Mouse (Mus musculus) hindbrain, postnatal 0 days (tissue): ENCODE data around the gene Asic1. TPM values are rescaled to one million over a fixed set of nuclear protein-coding genes. Genes with fewer than 3 reads are reported as not detected.

Experiments used
- ATAC-seq: fragments of 200-750 bp; cut with Nextera tagmentation; 2 replicates; pipeline ENCODE4 v1.8.0; 2017; ENCODE audit warnings: mild to moderate bottlenecking, moderate TSS enrichment, moderate library complexity
- DNase-seq: peaks from one replicate; pipeline ENCODE4 v3.0.0-alpha.2; 2015; ENCODE audit warnings: low spot score
- H3K27ac ChIP-seq: fragments of 300-500 bp; sonication (generic); 2 replicates; pipeline ENCODE4 v1.5.1; 2014; ENCODE audit warnings: mild to moderate bottlenecking
- H3K27me3 ChIP-seq: fragments of 300-500 bp; sonication (generic); 2 replicates; pipeline ENCODE4 v1.6.1; 2014; ENCODE audit warnings: low read length, mixed read lengths; ENCODE audit not compliant: insufficient read depth
- H3K36me3 ChIP-seq: fragments of 300-500 bp; sonication (generic); 2 replicates; pipeline ENCODE4 v1.6.1; 2014; ENCODE audit warnings: low read length, mixed read lengths; ENCODE audit not compliant: insufficient read depth
- H3K4me1 ChIP-seq: fragments of 300-500 bp; sonication (generic); 2 replicates; pipeline ENCODE4 v1.6.1; 2014; ENCODE audit warnings: antibody characterized with exemption, low read length, mixed read lengths; ENCODE audit not compliant: insufficient read depth
- H3K4me2 ChIP-seq: fragments of 300-500 bp; sonication (generic); 2 replicates; pipeline ENCODE4 v1.6.1; 2014; ENCODE audit warnings: low read depth, mild to moderate bottlenecking, low read length, moderate library complexity, mixed read lengths
- H3K4me3 ChIP-seq: fragments of 300-500 bp; sonication (generic); 2 replicates; pipeline ENCODE4 v1.5.1; 2014; ENCODE audit warnings: low read length
- H3K9ac ChIP-seq: fragments of 300-500 bp; sonication (generic); replicated peaks from 2 replicates; pipeline ENCODE4 v1.6.1; 2014; ENCODE audit warnings: mild to moderate bottlenecking, low read length, moderate library complexity, mixed read lengths
- H3K9me3 ChIP-seq: fragments of 300-500 bp; sonication (generic); 2 replicates; pipeline ENCODE4 v1.6.1; 2016; ENCODE audit warnings: low read length, mixed read lengths
- CTCF ChIP-seq: IDR thresholded peaks from 2 replicates; pipeline ENCODE4 v1.5.1; 2016; ENCODE audit warnings: antibody characterized with exemption, control low read depth, low read depth
- WGBS: fragments of 180-500 bp; shearing (Covaris S2); extraction: QIAGEN DNeasy Blood & Tissue Kit; methylation state at CpG from one replicate; pipeline ENCODE4 v1.1.7; 2014; 5-methylcytosine and 5-hydroxymethylcytosine counted together
- polyA plus RNA-seq: library from polyadenylated mRNA; unstranded; fragments of >200 nt; fragmentation: Nextera tagmentation; extraction: Ambion mirVana; gene quantifications from 2 replicates; pipeline ENCODE4 v1.2.1, GENCODE M21; 2015
- total RNA-seq: library from RNA; depleted of rRNA; stranded (reverse); fragments of >200 nt; gene quantifications from 2 replicates; pipeline ENCODE4 v1.2.3, GENCODE M21; 2014

Asic1 gene
- total and polyA plus RNA-seq, 2 experiments from 2014 or later: 37.1 to 143 TPM

GRCm38 (mm10) chr15:99662371-99662770 lies 7.8 kb upstream of the Asic1 start:
- ATAC-seq (no peak), DNase-seq (no peak)
- H3K36me3 ChIP-seq: no peaks in the 10 kb centered on the region
- H3K4me2 ChIP-seq: no peak overlapping the region
- no peaks in the 10 kb centered on the region for H3K27me3 ChIP-seq
- H3K27ac ChIP-seq: no peak overlapping the region
- H3K9ac ChIP-seq: no peak overlapping the region
- no peak for TF ChIP-seq CTCF
- H3K9me3 ChIP-seq: no peaks in the 10 kb centered on the region
- H3K4me1 ChIP-seq: peaks cover 10% of the 10 kb centered on the region
- H3K4me3 ChIP-seq: no peak overlapping the region
- 62% methylated on average over 7 of the region's 7 CpGs for WGBS

DNA sequence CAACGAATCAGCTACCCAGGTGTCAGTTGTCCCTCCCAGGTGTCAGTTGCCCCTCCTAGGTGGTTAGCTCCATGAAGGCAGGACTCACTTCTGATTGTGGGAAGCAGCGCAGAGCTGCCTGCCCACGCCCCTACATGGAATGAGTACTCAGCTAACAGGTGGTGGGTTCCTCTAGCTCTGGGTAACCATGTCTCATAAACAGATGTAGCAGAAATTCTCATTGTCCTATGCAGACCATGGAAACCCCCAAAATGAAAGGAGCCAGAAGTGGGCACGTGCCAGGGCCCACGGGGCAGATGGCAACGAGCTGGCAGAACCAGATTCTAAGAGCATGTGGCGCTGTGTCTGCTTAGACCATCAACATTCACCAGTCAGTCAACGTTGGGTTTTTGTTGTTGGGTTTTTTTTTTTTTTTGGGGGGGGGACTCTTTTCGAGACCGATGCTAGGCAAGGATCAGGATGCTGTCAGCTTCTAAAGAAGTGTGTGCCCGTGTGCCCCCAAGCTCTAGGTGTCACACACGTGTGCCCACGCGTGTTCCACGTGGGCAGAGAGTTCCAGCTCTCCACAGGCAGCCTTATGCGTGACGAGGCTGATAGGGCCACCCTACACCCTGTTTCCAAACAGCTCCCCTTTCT lies 6.1 kb upstream of the Asic1 start:
- peak; percentile 49 for DNase-seq
- 6% methylated on average over 17 of the region's 17 CpGs for WGBS

GRCm38 (mm10) chr15:99664600-99665451 lies 5.3 kb upstream of the Asic1 start:
- peak overlapping the region; percentile 92 for H3K27ac ChIP-seq
- peaks cover 14% of the 10 kb centered on the region for H3K4me1 ChIP-seq
- ATAC-seq (peak; percentile 60), DNase-seq (peak; percentile 79)
- no peaks in the 10 kb centered on the region for H3K9me3 ChIP-seq
- H3K4me2 ChIP-seq: peak overlapping the region; percentile 79
- H3K36me3 ChIP-seq: no peaks in the 10 kb centered on the region
- H3K27me3 ChIP-seq: no peaks in the 10 kb centered on the region
- TF ChIP-seq CTCF: no peak
- H3K9ac ChIP-seq: peak overlapping the region; percentile 71
- peak overlapping the region; percentile 41 for H3K4me3 ChIP-seq
- 2% methylated on average over 52 of the region's 52 CpGs for WGBS

More for the DNA sequence above, 6.1 kb upstream of the Asic1 start:
- H3K36me3 ChIP-seq: no peaks in the 10 kb centered on the region
- H3K9me3 ChIP-seq: no peaks in the 10 kb centered on the region
- peak overlapping the region; percentile 92 for H3K27ac ChIP-seq
- peak overlapping the region; percentile 79 for H3K4me2 ChIP-seq
- ATAC-seq: peak; percentile 33; the same call in 1 of the 2 replicates
- peaks cover 14% of the 10 kb centered on the region for H3K4me1 ChIP-seq
- peak overlapping the region; percentile 41 for H3K4me3 ChIP-seq
- no peak for TF ChIP-seq CTCF
- no peaks in the 10 kb centered on the region for H3K27me3 ChIP-seq
- H3K9ac ChIP-seq: peak overlapping the region; percentile 71

- Histone ChIP-seq H3K9me3 (no peaks in the 10 kb centered on the region), H3K4me3 (no peak overlapping the region), H3K27ac (no peak overlapping the region), H3K9ac (no peak overlapping the region), H3K4me2 (no peak overlapping the region), H3K27me3 (no peaks in the 10 kb centered on the region), H3K36me3 (no peaks in the 10 kb centered on the region), H3K4me1 (peaks cover 26% of the 10 kb centered on the region)
- WGBS: 98% methylated on average over 2 of the region's 2 CpGs
- DNase-seq (no peak), ATAC-seq (no peak)
- peak; percentile 6; the same call in 1 of the 2 replicates for TF ChIP-seq CTCF
Observed at GRCm38 (mm10) chr15:99667544-99667943, 2.6 kb upstream of the Asic1 start.

DNA sequence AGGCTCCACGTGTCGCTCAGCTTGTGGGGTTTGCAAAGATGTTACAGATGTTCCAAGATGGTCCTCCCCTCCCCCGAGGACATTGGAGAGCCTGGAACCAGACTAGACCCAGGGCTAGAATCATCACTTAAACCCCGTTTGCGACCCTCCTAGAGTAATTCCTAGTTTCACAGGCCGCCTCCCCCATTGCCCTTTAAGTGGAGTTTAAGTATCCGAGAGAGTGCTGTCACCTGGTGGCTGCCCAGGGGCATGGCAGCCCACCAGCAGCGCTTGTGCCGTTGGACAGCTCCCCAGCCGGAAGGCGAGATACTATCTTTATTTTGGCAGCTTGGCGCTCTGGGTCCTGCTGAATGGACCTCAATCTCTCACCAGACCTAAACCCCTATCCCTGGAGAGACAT lies 1.3 kb upstream of the Asic1 start:
- Histone ChIP-seq H3K9ac (no peak overlapping the region), H3K4me2 (peak overlapping the region; percentile 19), H3K4me3 (no peak overlapping the region), H3K4me1 (peaks cover 29% of the 10 kb centered on the region), H3K27ac (0 out of 2 replicates have a peak overlapping the region, but pooled peaks have one; percentile 87), H3K27me3 (no peaks in the 10 kb centered on the region), H3K36me3 (no peaks in the 10 kb centered on the region), H3K9me3 (no peaks in the 10 kb centered on the region)
- ATAC-seq (0 out of 2 replicates have a peak, but pooled peaks have one; percentile 19), DNase-seq (peak; percentile 92)
- peak; percentile 97 for TF ChIP-seq CTCF
- 2% methylated on average over 12 of the region's 12 CpGs for WGBS

GRCm38 (mm10) chr15:99669392-99669791 lies 776 bp upstream of the Asic1 start:
- H3K4me1 ChIP-seq: peaks cover 24% of the 10 kb centered on the region
- H3K27ac ChIP-seq: peak overlapping the region; percentile 87; the same call in 1 of the 2 replicates
- WGBS: 0% methylated on average over 1 of the region's 1 CpGs
- no peaks in the 10 kb centered on the region for H3K9me3 ChIP-seq
- H3K27me3 ChIP-seq: no peaks in the 10 kb centered on the region
- H3K4me2 ChIP-seq: peak overlapping the region; percentile 80
- H3K9ac ChIP-seq: no peak overlapping the region
- H3K36me3 ChIP-seq: no peaks in the 10 kb centered on the region
- no peak for TF ChIP-seq CTCF
- no peak for ATAC-seq
- no peak overlapping the region for H3K4me3 ChIP-seq
- DNase-seq: no peak
